Mouse (Mus musculus): ENCODE measurements around the gene Cyb561d1.

DNA sequence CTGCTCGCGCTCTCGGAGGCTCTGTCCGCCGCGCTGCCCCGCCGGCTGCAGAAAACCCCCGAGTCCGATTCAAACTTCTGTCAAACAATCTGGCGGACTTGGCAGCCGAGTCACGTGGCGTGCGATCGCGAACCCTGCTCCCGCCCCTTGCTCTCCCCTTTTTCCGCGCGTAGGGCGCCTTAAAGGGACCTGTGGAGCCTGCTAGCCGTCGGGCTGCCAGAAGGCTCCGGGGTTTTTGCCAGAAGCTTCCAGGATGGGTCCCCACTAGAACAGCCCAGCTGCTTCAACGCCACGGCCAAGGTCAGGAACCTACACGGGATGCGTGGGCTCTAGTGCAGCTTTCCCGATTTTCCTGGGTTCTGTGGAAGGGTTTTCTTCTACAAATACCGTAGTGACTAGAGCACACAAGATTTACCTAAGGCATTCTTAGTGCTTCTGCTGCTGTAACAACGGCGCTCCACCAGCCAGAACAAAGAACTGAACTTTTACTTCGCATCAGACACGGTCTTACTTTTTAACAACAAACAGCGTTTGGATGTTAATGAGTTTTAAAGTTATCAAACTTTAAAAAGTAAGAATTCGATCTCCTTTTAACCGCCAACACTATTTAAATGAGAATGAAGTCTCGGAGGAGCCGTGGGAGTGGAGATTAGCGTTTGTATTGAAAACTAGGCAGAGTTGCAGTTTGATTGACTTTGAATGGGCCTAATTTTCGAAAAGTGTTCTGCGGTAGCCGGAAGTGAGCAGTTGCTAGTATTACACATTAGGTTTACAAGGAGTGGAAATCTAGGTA, 25.7 kb upstream of the Cyb561d1 start, which contains the start of gene Sypl2:
- TF ChIP-seq CTCF (IDR thresholded peaks at IDR 0.05) (no peak), POLR2A (IDR thresholded peaks at IDR 0.05; ENCODE audit: insufficient read depth, low read depth, low read length) (no peak)

Measured in heart, adult 2 months (tissue).